Mouse (Mus musculus): Measurements from ENCODE around the gene Mcemp1.

The Mcemp1 gene

DNA sequence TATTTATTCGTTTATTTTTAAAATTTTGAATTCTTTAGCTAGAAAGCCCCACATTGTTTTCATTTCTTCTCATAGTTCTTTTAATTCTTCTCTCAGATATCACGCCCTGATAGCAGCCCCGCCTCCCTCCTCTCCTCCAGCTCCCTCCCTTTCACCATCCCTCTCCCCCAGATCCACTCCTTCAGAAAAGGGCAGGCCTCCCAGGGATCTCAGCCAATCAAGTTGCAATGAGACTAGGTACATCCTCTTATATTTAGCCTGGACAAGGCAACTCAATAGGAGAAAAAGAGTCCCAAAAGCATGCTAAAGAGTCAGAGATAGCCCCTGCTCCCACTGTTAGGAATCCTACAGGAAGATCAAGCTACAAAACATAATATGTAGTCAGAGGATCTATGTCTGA lies 9.1 kb downstream of the Mcemp1 start:
- no peak for DNase-seq (ENCODE audit: low read depth)

- DNase-seq (ENCODE audit: low read depth): peak; percentile 86
Measured at GRCm38 (mm10) chr8:3676131-3676992, 10.8 kb downstream of the Mcemp1 start, which contains the start of gene Trappc5. TSS of gene Trappc5 (plus strand) at chr8:3676299.

DNA sequence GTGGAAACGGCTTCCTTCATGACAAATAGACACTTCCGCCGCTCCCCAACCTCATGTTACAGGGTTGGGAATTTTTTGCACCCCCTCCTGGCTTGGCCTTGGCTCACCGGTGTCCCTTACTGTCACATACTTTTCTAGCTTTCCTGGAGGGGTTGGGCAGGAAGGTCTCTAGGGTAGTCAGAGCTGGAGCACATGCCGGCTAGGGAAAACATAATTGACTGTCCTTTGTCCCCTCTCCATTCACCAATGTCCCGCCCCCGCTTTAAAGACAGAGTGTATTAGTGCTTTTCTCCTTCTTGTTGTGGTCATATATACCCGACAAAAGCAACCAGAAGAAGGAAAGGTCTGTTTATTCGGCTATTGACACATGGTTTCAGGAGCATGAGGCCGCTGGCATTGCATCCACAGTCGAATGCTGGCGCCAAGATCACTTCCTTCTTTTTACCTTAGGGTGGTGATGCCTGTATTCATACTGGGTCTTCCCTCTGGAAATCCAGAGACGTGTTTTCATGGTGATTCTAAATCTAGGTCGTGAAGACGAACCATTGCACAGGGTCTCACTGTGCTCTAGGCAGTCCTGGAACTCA lies 11.5 kb downstream of the Mcemp1 start:
- DNase-seq (ENCODE audit: low read depth): no peak

GRCm38 (mm10) chr8:3678831-3679230 lies 13.3 kb downstream of the Mcemp1 start:
- no peak for DNase-seq (ENCODE audit: low read depth)

GRCm38 (mm10) chr8:3679236-3679635 lies 13.7 kb downstream of the Mcemp1 start:
- no peak for DNase-seq (ENCODE audit: low read depth)

GRCm38 (mm10) chr8:3679656-3680055 lies 14.1 kb downstream of the Mcemp1 start:
- no peak for DNase-seq (ENCODE audit: low read depth)

DNA sequence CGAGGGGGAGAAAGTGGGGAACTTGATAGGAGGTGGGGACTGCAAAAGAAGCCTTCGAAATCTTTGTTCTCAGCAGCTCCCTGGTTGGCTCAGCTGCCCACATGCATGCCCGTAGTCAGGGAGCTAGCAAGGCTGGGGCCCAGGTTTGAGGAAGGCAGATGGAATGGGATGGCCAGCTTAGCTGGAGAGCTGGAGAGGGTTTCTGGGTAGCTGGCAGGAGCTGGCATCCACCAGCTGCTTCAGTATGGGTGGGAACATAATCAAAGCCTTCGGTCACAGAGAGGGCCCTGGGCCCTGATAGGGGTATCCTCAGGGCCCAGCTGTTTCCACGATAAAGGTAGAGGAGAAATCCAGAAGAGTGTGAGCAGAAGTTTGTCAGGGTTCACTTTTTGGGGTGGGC lies 16.9 kb downstream of the Mcemp1 start:
- DNase-seq (ENCODE audit: low read depth): no peak

DNA sequence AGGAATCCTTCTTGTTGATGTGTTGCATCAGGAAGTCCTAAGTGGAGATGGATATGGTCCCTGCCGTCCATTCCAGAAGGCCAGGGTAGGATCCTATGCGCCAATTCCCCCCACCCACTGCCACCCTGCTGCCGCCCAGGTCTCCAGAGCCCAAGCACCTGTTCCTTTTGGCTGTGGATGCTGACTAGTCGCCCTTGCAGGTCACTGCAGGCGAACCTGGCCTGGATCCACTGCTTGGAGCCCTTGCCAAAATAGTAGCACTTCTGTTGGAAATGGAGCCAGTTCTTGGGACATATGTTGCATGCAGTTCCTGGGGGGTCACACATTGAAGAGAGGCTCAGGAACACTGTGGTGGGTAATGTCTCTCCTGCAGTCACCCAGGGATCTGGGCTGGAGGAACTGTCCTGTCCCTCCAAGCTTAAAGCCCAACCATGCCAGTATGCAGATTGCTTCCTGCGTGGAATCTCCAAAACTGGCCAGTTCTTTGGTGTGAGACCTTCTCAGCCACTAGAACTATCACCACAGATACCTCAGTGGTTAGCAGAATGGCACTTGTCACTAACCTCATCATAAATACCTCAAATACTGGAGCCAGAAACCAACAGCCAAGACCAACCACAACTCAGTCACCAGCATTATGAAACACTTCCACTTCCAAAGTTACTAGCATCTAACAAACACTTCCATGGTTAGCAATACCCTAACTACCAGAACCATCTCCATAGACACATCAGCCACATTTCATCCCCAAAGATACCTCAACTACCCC lies 18.0 kb downstream of the Mcemp1 start:
- DNase-seq (ENCODE audit: low read depth): no peak

GRCm38 (mm10) chr8:3684530-3684929 lies 19.0 kb downstream of the Mcemp1 start:
- no peak for DNase-seq (ENCODE audit: low read depth)

- no peak for DNase-seq (ENCODE audit: low read depth)
Measured at GRCm38 (mm10) chr8:3685422-3685821, 19.9 kb downstream of the Mcemp1 start.

DNA sequence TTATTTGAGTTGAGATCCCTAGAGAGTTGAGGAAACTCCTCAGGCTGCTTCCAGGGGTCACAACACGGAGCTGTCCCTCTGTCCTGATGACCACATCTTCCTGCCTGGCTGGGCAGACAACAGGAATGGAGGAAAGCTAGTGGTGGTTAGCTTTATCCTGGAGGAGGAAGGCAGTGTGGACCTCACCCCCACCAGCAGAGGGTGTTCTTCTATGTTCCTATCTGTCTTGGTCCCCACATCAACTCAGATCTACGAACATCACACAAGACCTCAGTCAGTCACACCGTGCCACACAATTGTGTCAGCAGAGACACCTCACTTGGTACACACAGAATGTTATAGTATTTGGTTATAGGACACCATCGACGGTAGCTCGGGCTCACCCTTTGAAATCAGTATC lies 22.0 kb downstream of the Mcemp1 start:
- no peak for DNase-seq (ENCODE audit: low read depth)

DNA sequence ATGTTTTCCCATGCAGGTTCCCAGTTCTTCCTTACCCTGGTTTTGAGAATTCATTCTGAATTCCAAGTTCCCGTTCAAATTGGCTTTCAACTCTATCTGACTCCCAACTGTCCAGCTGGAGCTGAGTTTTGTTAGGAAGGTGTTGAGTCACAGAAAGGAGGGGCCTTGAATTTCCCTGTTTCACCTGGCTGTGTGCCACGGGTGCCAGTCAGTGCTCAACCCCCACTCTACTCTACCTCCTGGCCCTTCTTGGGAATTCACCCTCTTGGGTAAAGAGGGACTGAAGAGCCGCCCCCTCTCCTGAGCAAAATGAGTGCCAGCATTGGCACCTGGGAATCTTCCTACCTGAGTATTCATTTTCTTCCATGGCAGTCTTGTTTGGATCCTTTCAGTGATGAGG lies 25.2 kb downstream of the Mcemp1 start:
- DNase-seq (ENCODE audit: low read depth): no peak

DNA sequence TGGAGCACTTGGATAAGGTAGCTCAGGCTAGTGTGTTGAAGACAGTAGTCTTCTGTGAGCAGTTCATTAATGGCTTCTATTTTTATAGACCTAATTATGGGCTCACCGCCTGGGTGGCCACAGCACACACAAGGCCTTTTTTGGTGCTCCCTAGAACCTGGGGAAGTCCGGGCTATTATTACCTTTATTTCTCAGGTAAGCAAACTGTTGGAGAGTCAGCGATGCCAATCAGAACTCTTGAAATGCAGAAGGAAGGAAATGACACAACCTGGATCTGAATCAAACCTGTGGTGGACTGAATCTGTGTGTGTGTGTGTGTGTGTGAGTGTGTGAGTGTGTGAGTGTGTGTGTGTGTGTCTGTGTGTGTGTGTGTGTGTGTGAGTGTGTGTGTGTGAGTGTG lies 28.6 kb downstream of the Mcemp1 start, which contains the start of gene Fcer2a:
Gene Fcer2a (minus strand): TSS at position 55 of the 400 bp plus-strand sequence.
- no peak for DNase-seq (ENCODE audit: low read depth)

- DNase-seq (ENCODE audit: low read depth): no peak
Measured at GRCm38 (mm10) chr8:3701491-3701890, 35.9 kb downstream of the Mcemp1 start.

DNA sequence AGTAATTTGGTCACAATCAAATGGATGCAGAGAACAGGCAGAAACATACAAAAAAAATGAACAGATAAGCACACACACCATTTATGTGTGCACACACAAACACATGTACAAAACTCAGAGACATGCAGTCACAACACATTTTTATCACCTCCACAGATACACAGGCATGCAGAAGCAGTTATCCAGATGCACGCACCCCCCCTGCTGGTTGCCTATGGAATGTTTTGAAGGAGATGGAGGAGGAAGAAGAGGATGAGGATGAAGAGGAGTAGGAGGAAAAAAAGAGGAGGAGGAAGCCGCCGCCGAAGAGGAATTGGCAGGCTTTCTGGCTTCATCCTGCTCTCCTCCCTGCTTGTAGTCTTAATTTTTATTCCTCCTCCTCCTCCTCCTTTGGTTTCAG lies 40.2 kb downstream of the Mcemp1 start:
- DNase-seq (ENCODE audit: low read depth): peak; percentile 29

DNA sequence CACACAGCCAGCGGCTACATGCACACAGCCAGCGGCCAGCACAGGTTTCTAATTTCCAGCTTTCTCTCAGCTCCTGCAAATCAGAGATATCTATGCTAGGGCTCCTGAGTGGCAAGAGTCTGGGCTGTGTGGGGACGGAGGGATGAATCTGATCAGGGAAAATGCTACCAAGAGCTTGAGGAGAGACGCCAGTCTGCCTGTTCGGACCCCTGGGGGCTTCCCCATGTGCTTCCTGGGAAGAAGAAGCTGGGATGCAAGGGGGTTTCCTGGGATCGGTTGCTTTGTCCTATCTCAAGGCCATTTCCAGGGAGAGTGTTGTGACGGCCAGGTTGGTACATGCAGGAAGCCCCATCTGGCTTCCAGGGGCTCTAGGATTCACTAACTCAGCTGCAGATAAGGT lies 42.1 kb downstream of the Mcemp1 start:
- DNase-seq (ENCODE audit: low read depth): no peak

DNA sequence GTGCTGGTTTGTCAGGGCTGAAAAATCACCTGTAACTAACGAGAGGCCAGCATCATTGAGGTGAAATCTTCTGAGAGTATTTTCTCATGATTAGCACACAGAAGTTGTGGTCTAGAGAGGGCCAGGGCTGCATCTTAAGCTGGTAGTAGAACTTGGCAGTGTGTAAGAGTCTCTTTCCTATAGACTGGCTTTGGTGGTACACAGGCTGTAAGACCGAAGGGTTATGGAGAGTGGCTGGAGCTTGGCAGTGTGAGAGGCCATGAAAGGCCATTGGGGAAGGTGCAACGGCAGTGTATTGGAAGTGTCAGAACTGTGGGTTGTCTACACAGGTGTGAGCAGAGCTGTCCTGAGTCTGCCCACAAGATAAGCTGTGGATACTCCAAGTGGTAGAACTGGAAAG lies 44.8 kb downstream of the Mcemp1 start:
- DNase-seq (ENCODE audit: low read depth): no peak

DNA sequence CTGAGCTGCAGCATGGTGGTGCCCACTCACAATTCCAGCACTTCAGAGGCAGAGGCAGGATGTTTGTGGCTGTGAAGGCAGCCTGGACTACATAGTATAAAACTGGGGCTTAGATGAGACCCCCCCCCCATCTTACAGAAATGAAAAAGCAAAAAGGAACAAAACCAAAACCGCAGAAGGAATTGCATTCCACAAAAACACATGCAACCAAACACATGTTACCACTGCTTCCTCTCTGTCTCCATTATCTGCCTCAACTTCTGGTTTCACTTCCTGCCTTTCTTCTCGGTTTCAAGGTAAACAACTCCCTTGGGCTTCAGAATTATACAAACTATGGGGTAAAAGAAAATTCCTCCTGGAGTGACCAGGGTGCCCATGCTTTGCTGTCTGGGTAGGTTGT lies 46.1 kb downstream of the Mcemp1 start:
- DNase-seq (ENCODE audit: low read depth): peak; percentile 50

DNA sequence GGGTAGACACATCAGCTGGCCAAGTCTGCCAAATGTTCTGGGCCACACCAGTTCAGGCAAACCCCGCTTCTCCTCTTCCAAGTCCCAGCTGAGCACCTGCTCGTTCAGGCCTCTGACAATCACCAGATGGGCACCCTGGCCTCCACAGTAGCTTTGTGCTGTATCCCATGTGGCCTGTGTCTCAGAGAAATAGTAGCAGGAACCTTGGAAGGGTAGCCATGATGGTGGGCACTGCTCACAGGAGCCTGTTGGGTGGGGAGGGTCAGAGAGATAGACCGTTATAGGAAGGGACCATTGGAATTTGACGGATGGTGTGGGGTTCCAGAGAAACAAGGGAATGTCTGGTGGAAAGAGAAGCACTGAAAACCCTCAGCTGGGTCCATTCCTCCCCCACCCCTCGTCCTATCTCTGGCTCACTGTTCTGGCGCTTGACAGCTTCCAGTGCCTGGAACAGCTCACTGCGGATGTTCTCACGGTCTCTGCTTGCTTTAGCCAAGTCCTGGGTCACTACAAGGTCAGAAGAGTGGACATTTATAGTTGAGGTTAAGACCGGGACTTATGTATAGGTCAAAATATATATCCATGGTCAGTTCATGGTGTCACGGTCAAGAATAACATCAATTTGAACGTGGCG lies 51.9 kb downstream of the Mcemp1 start:
- no peak for DNase-seq (ENCODE audit: low read depth)

DNA sequence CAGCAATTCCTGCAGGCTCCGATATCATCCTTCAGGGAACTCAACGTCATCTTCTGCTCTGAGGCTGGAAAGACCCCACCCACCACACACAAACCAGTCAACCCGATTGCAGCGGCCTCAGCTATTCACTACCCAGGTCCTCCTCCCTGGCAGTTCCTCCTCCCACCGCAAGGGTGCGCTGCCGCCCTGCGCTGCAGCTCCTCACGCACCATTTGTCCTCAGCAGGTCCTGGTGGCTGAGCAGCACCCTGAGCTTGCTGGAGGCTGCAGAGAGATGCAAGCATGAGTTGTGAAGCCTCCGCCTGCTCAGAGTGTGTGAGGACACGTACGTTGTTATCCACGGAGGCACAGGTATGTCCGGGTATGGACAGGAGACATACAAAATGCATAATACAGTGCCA lies 53.0 kb downstream of the Mcemp1 start:
- peak; percentile 53 for DNase-seq (ENCODE audit: low read depth)

Measured in c-Kit-positive CD71-negative TER-119-negative erythroid progenitor cells, embryonic 14.5 days (primary cell).